Mouse (Mus musculus): Measurements from ENCODE around the gene Abraxas2.

Abraxas2 gene

DNA sequence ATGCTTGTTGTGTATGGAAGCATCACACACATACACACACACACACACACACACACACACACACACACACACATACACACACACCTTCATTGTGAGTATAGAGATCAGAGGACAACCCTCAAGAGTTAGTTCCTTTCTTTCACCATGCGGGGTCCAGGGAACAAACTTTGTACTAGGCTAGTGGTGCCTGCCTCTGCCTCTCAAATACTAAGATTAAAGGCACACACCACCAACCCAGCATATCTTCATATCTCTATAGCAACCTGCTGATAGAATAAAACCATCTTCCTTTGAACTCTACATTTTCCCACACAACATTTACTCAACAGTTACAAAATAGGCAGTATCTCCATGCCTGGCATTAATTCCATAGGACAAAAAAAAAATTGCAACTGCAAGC lies 2.9 kb upstream of the Abraxas2 start:
- DNase-seq: no peak

- DNase-seq: no peak
These were observed 899 bp upstream of the Abraxas2 start for GRCm38 (mm10) chr7:132858043-132858608.

DNA sequence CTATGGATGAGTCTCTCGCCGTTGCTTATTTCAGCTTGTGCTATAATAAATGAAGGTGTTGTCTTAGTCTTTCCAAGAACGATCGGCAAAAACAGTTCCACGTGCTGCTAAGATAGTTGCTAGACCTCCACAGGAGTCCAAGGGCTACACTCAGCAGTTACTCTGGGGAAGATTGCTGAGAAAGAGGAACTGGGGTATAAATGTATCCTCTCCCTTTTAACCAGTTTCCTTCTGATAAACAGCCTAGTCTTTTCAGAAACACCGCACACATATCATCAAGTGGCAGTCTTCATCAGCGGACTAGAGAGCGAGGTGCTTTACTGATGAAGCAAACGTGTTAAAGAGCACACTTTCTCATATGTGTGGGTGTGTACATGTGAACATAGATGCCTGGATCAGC lies 7.3 kb downstream of the Abraxas2 start:
- no peak for DNase-seq

DNA sequence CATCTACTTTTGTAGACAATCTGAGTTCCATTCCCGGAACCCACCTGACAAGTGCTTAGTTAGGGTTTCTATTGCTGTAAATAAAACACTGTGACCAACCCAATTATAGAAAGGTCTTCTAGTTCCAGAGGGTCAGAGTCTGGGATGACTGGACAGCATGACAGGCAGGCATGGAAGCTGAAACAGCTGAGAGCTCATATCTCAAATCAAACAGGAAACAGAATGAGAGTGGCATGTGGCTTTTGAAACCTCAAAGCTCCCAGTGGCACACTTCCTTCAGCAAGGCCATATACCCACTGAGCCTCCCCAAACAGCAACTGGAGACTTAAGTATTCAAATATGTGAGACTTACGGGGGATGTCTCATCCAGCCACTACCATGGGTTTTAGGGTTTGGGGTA lies 14.0 kb downstream of the Abraxas2 start:
- DNase-seq: no peak

DNA sequence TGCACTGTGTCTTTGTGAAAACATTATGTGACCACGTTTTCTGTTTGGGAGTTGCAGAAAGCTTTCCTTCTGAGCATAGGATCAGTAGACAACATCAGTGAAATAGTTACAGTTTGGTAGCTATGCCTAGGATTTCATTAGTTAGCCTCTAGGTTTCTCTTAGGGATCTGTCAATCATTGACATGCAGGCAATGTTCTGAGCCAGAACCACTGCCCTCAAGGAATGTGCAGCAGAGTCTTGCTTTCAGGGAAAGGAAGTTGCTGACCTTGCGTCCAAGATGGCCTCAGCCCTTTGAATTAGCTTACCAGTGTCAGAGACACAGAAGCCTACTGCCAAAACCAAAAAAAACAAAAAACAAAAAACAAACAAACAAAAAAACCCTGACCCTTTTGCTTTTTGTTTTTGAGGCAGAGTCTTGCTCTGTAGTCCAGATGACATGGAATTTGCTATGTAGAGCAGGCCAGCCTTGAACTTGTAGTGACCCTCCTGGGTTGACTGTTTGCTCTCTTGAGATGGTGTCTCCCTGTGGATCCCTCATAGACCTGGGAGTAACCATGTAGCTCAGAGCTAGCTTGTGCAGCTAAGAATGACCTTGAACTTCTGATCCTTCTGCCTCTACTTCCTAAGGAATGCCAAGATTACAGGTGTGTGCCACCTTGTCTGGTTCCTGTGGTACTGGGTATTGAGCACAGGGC lies 16.5 kb downstream of the Abraxas2 start:
- DNase-seq: no peak

DNA sequence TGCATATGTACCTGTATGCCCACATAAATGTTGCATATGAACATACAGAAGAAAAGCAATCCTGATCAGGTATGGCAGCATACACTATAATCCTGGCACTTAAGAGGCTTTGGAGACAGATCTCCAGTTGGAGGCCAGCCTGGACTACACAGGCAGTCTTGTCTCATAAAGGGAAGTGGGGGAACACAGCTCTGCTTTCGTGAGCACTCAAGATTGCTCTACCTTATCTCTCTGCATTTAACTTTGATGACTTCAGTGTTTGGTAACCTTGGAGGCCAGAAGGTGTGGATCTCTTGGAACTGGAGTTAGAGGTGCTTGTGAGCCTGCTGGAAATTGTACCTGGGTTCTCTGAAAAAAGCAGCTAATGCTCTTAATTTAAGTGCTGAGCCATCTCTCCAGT lies 21.3 kb downstream of the Abraxas2 start:
- no peak for DNase-seq

GRCm38 (mm10) chr7:132882343-132882742 lies 23.3 kb downstream of the Abraxas2 start:
- DNase-seq: no peak

GRCm38 (mm10) chr7:132884031-132884430 lies 25.0 kb downstream of the Abraxas2 start:
- DNase-seq: peak; percentile 17

DNA sequence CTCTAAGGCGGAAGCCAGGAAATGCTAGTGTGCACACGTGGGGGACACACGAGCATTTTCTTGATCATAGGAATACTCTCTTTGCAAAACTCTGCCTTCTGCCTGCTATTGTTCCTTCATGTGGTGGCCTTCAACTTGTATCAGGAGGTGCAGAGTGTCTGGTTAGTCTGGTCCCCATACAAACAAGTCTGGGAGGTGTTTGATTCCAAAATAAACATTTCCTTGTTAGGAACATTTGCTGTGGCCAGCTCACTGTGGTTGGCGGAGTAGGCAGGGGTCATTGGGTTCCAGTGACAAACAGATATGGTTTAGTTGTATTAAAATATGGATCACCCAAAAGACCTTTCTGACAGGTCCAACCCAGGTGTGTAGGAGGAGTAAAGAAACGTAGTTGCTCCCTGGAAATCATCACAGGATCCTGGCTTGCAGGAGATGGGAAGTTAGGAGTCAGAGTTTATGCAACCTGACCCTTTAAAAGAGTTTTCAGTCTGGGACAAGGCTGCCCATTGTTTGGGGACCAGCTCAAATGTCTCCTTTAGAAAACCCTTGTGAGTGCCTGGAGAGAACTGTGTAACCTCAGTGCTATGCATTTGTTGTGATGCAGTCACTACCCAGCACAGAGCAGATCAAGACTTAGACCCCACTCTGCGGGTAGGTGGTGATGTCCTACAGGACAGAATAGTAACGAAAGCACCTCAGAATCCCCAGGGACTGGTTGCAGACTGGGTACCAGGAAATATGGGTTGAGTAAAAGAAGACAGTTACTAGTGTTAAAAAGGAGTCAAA lies 28.2 kb downstream of the Abraxas2 start:
- DNase-seq: no peak

GRCm38 (mm10) chr7:132888052-132888451 lies 29.0 kb downstream of the Abraxas2 start:
- no peak for DNase-seq

DNA sequence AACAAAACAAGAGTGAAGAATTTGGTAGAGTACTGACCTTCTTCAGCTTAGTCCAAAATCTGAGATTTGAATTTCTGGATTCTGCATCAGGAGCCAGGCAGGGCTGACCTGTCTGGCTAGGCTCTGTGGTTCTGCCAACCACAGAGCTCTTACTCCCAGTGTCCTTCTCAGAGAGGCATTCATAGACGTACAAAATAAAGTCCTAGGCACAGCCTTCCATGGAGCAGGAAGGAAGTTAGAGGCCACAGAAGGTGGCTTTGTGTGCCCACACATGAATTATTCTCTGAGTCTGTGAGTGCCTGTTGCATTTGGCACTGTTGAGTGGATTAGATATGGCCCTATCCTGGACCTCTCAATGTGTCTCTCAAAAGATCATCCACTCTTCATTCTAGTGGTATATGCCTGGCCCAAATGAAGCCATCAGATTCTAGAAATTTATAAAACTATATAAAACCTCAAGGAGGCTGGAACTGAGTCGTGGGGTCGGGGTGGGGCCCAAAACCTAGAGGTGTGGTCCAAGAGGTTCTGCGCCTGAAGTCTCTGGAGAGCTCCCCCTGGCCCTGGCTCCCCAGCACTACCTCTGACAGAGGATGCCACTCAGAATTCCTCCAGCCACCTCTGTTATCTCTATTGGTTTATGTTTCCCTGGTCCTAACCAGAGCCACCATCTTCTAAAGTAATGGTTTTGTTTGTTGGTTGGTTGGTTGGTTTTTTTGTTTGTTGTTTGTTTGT lies 29.7 kb downstream of the Abraxas2 start:
- no peak for DNase-seq

- no peak for DNase-seq
These were observed 30.7 kb downstream of the Abraxas2 start for GRCm38 (mm10) chr7:132889691-132890090.

DNA sequence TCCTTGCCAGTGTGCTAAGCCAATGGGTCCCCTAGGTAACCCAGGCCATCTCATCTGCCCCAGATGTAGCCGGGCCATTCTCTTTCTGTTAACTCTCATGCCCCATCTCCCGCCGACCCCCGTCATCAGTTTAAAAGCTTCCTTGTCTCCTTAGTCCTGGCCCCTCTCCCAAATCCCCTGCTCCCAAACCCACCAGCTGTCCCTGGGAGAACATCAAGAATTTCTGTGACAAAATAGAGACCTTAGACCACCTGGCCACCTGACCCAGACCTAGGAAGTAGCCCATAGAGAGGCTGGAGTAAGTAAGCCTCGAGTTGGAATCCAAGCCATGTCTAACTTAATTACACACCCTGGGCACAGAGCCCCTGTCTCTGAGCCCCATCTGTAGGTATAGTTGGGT lies 31.2 kb downstream of the Abraxas2 start:
- DNase-seq: no peak

GRCm38 (mm10) chr7:132891561-132892310 lies 32.7 kb downstream of the Abraxas2 start:
- DNase-seq: no peak

GRCm38 (mm10) chr7:132892311-132892661 lies 33.3 kb downstream of the Abraxas2 start:
- DNase-seq: no peak

- DNase-seq: no peak
These were observed 33.8 kb downstream of the Abraxas2 start for GRCm38 (mm10) chr7:132892806-132893205.

- no peak for DNase-seq
These were observed 34.3 kb downstream of the Abraxas2 start for GRCm38 (mm10) chr7:132893336-132893735.

- no peak for DNase-seq
These were observed 36.0 kb downstream of the Abraxas2 start for GRCm38 (mm10) chr7:132894841-132895555.

DNA sequence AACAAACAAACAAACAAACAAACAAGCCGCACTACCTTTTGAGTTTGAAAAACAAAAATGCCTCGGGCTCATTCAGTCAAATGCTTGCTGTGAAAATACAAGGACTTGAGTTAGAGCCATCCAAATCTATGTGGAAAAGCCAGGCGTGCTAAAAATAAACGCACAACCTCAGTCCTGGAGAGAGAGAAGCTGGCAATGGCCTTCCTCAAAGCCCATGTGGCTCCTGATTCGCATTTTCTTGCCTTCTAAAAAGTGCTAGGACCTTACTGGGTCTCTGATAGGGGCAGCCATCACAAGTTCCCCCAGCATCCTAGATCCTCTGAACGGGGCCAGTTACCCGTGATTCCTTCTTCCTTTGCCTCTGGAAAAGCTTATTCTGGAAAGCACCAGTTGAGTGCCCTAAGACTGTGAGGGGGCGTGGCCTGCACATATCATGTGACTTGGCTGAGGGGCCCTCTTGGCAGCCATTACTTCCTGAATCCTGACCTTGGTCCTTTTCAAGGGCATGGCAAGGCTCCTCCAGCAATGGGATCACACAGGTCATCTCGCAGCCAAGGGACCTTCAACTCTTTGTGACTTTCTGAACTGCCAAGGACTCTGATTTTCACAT lies 37.3 kb downstream of the Abraxas2 start:
- DNase-seq: no peak

GRCm38 (mm10) chr7:132897258-132897657 lies 38.2 kb downstream of the Abraxas2 start:
- DNase-seq: no peak

GRCm38 (mm10) chr7:132898234-132898633 lies 39.2 kb downstream of the Abraxas2 start:
- DNase-seq: no peak

All from right cerebral cortex, postnatal 14 days (tissue).